Mouse (Mus musculus): Measurements from ENCODE around the gene Ap1g1. TPM values are rescaled to one million over a fixed set of nuclear protein-coding genes. Genes with fewer than 3 reads are reported as not detected.
A peak's percentile ranks its signal among the peaks of the same experiment; 100 is the strongest.
"Not testable (repeated sequence)": the region's sequence is repeated elsewhere in the genome, so short reads cannot be mapped to it uniquely, and the experiment has no call there.

Gene Ap1g1
- polyA plus RNA-seq, 1 experiment: 72.0 TPM

DNA sequence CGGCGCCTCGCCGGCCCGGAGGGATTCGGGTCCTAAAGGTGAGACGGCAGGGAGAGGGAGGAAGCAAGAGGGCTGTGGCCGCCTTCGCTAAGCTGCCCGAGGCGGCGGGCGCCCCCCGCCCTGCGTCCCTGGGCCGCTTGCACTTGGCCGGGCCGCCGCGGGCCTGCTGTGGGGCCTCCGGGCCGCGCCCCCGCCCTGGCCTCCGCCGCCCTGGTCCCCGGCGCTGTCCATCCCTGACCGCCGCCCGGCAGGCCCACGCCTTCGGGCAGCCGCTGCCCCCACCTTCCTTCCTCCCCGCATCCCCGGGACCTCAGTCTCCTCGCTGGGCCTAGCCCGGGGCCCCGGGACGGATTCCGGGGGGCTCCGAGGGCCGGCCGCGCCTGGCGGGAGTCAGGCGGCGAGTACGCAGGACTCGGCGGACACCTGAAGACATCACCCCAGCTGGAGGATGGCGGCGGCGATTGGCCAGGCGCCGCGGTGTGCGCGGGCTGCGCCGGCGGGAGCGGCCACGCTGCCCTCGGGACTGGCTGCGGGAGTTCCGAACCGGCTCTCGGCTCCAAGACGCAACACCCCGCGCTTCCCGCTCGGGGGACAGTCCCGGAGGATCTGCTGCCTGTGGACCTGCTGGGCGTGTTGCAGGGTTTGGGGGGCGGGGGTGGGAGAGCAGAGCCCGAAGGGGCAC is 90.5 kb downstream of the Ap1g1 start:
- no peak for TF ChIP-seq CTCF (conservative IDR thresholded peaks at IDR 0.05; ENCODE audit: insufficient read depth, insufficient read length, low read depth, low read length)
- TF ChIP-seq POLR2A (IDR thresholded peaks at IDR 0.05; ENCODE audit: low read depth, low read length): no peak
- Histone ChIP-seq H3K4me1 (ENCODE audit: control insufficient read depth, insufficient read depth, low read length) (peaks cover 5% of the 10 kb centered on the region; the same call in 1 of the 2 replicates), H3K27me3 (replicated peaks; ENCODE audit: control insufficient read depth, insufficient read depth, low read length) (no peaks in the 10 kb centered on the region), H3K4me3 (ENCODE audit: insufficient read depth, low read depth, low read length) (peak overlapping the region; percentile 71), H3K36me3 (ENCODE audit: control insufficient read depth, insufficient read depth, low read length) (no peaks in the 10 kb centered on the region), H3K27ac (ENCODE audit: insufficient read depth, low read depth, low read length) (0 out of 2 replicates have a peak overlapping the region, but pooled peaks have one; percentile 46)
- WGBS: under 1% methylated on average over 77 of the region's 78 CpGs
- peak; percentile 54 for DNase-seq

DNA sequence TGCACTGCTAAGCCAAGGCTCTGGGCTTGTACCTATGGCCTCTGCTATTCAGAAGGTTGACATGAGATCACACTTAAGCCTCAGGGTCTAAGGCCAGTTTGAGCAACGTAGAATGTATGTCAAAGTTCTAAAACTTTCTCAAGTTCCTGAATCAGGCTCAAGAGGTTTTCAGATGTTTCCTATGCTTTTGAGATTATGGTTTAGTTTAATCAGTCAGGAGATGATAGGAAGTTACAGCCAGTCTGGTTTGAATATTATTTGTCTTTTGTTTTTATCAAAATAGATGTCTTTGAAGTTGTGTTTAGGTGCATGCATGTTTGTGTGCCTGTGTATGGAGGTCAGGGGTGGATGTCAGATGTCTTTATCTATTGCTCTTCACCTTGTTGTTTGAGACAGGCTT is 92.7 kb downstream of the Ap1g1 start:
- no peak for DNase-seq
- Histone ChIP-seq H3K4me3 (ENCODE audit: insufficient read depth, low read depth, low read length) (no peak overlapping the region), H3K36me3 (ENCODE audit: control insufficient read depth, insufficient read depth, low read length) (no peaks in the 10 kb centered on the region), H3K27ac (ENCODE audit: insufficient read depth, low read depth, low read length) (no peak overlapping the region), H3K4me1 (ENCODE audit: control insufficient read depth, insufficient read depth, low read length) (no peaks in the 10 kb centered on the region; the same call in 1 of the 2 replicates), H3K27me3 (replicated peaks; ENCODE audit: control insufficient read depth, insufficient read depth, low read length) (no peaks in the 10 kb centered on the region)
- TF ChIP-seq CTCF (conservative IDR thresholded peaks at IDR 0.05; ENCODE audit: insufficient read depth, insufficient read length, low read depth, low read length) (no peak), POLR2A (IDR thresholded peaks at IDR 0.05; ENCODE audit: low read depth, low read length) (no peak)
- 72% methylated on average over 1 of the region's 1 CpGs for WGBS

DNA sequence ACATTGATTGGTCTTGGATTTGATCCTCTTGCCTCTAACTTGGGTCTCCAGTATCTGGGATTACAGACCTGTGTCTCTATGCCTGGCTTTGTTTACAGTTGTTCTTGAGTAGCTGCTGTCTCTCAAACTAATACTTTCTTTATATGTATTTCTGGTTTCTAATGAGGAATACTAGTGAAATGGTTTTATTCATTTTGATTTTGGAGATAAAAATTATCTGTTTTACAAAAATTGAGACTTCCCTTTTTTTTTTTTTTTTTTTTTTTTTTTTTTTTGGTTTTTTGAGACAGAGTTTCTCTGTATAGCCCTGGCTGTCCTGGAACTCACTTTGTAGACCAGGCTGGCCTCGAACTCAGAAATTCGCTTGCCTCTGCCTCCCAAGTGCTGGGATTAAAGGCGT is 95.4 kb downstream of the Ap1g1 start:
- WGBS: 95% methylated on average over 3 of the region's 3 CpGs
- not testable (repeated sequence) for H3K4me3 ChIP-seq (ENCODE audit: insufficient read depth, low read depth, low read length); H3K27ac ChIP-seq (ENCODE audit: insufficient read depth, low read depth, low read length); H3K27me3 ChIP-seq (replicated peaks; ENCODE audit: control insufficient read depth, insufficient read depth, low read length); H3K4me1 ChIP-seq (ENCODE audit: control insufficient read depth, insufficient read depth, low read length); H3K36me3 ChIP-seq (ENCODE audit: control insufficient read depth, insufficient read depth, low read length); DNase-seq

DNA sequence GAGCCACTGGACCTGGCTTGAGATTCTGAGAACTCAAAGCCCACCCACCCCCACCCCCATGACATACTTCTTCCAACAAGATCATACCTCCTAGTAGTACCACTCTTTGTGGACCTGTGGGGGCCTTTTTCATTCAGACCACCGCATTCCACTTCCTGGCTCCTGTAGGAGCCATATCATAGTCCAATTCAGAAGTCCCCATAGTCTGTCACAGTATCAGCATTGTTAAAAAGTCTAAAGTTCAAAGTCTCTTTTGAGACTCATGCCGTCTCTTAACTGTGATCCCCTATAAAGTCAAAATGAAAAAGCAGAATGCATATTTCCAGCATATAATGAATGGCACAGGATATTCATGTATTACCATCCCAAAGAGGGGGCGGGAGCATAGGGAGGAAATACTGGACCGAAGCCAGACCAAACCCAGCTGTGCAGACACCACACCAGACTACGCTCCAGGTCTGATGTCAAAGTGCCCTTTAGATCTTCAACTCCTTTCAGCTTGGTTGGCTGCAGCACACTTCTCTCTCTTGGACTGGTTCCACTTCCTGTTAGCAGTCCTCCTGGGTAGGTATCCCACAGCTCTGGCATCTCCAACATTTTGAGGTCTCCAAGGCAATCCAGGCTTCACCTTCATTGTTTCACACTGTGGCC is 101.8 kb downstream of the Ap1g1 start:
- no peak overlapping the region for H3K27ac ChIP-seq (ENCODE audit: insufficient read depth, low read depth, low read length)
- WGBS: 56% methylated on average over 5 of the region's 5 CpGs
- no peaks in the 10 kb centered on the region for H3K27me3 ChIP-seq (replicated peaks; ENCODE audit: control insufficient read depth, insufficient read depth, low read length)
- DNase-seq: peak; percentile 41
- no peak overlapping the region for H3K4me3 ChIP-seq (ENCODE audit: insufficient read depth, low read depth, low read length)
- H3K4me1 ChIP-seq (ENCODE audit: control insufficient read depth, insufficient read depth, low read length): no peaks in the 10 kb centered on the region
- peaks cover 2% of the 10 kb centered on the region; the same call in 1 of the 2 replicates for H3K36me3 ChIP-seq (ENCODE audit: control insufficient read depth, insufficient read depth, low read length)
- TF ChIP-seq CTCF (conservative IDR thresholded peaks at IDR 0.05; ENCODE audit: insufficient read depth, insufficient read length, low read depth, low read length): no peak
- no peak for TF ChIP-seq POLR2A (IDR thresholded peaks at IDR 0.05; ENCODE audit: low read depth, low read length)

DNA sequence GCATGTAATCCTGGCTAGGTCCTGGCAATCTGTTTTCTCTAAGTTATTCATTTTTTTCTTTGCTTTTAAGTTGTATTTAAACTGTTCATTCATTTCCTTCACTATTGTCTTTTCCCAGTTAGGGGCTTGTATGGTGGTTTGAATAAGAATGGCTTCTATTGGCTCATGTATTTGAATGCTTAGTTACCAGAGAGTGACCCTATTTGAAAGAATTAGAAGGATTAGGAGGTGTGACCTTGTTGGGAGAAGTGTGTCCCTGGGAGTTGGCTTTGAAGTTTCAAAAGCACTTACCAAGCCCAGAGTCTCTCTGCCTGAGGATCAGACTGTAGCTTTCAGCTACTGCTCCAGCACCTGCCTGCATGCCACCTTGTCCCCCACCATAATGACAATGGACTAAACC is 106.9 kb downstream of the Ap1g1 start:
- TF ChIP-seq CTCF (conservative IDR thresholded peaks at IDR 0.05; ENCODE audit: insufficient read depth, insufficient read length, low read depth, low read length) (no peak), POLR2A (IDR thresholded peaks at IDR 0.05; ENCODE audit: low read depth, low read length) (no peak)
- Histone ChIP-seq H3K4me3 (ENCODE audit: insufficient read depth, low read depth, low read length) (no peak overlapping the region), H3K27me3 (replicated peaks; ENCODE audit: control insufficient read depth, insufficient read depth, low read length) (no peaks in the 10 kb centered on the region), H3K27ac (ENCODE audit: insufficient read depth, low read depth, low read length) (no peak overlapping the region), H3K36me3 (ENCODE audit: control insufficient read depth, insufficient read depth, low read length) (no peaks in the 10 kb centered on the region), H3K4me1 (ENCODE audit: control insufficient read depth, insufficient read depth, low read length) (no peaks in the 10 kb centered on the region)
- DNase-seq: no peak

DNA sequence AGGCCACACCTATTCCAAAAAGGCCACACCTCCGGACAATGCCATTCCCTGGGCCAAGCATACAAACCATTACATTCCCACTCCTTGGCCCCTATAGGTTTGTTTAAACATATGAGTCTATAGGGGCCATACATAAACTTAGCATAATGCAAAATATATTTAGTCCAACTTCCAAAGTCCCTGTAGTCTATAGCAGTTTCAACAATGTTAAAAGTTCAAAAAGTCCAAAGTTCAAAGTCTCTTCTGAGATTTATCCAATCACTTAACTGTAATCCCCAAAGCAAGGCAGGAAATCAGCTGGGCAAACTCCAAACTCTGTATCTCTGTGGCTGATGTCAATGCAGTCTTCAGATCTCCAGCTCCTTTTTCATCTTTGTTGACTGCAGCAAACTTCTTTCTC is 110.9 kb downstream of the Ap1g1 start:
- Histone ChIP-seq H3K4me1 (ENCODE audit: control insufficient read depth, insufficient read depth, low read length) (no peaks in the 10 kb centered on the region), H3K27me3 (replicated peaks; ENCODE audit: control insufficient read depth, insufficient read depth, low read length) (no peaks in the 10 kb centered on the region), H3K36me3 (ENCODE audit: control insufficient read depth, insufficient read depth, low read length) (no peaks in the 10 kb centered on the region), H3K4me3 (ENCODE audit: insufficient read depth, low read depth, low read length) (no peak overlapping the region), H3K27ac (ENCODE audit: insufficient read depth, low read depth, low read length) (no peak overlapping the region)
- TF ChIP-seq POLR2A (IDR thresholded peaks at IDR 0.05; ENCODE audit: low read depth, low read length) (no peak), CTCF (conservative IDR thresholded peaks at IDR 0.05; ENCODE audit: insufficient read depth, insufficient read length, low read depth, low read length) (no peak)
- 89% methylated on average over 1 of the region's 1 CpGs for whole genome bisulfite sequencing
- DNase-seq: peak; percentile 8

DNA sequence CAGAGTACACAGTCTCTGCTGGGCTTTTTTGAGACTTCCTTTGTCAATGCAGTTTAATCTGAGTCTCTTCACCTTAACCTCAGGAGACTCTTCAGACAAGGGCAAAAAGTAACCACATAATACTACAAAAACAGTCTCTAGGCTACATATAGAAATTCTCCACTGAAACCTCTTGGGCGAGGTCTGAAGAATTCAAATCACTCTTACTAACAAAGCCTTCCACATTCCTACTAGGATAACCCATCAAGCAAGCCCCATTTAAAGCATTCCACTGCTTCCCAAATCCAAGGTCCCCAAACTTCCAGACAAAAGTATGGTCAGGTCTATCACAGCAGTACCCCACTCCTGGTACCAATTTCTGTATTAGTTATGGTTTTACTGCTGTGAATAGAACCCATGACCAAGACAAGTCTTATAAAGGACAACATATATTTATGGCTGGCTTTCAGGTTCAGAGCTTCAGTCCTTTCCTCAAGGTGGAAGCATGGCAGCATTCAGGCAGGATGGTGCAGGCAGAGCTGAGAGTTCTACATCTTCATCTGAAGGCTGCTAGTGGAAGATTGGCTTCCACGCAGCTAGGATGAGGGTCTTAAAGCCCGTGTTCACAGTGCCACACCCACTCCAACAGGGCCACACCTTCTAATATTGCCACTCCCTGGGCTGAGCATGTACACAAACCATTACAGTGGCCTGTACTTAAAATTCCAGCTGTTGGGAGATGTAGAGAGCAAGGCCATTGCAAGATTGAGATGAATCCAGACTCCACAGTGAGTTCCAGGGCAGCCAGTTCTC is 112.6 kb downstream of the Ap1g1 start:
- DNase-seq: no peak
- Histone ChIP-seq H3K4me3 (ENCODE audit: insufficient read depth, low read depth, low read length) (no peak overlapping the region), H3K4me1 (ENCODE audit: control insufficient read depth, insufficient read depth, low read length) (no peaks in the 10 kb centered on the region), H3K36me3 (ENCODE audit: control insufficient read depth, insufficient read depth, low read length) (no peaks in the 10 kb centered on the region), H3K27me3 (replicated peaks; ENCODE audit: control insufficient read depth, insufficient read depth, low read length) (no peaks in the 10 kb centered on the region), H3K27ac (ENCODE audit: insufficient read depth, low read depth, low read length) (no peak overlapping the region)
- TF ChIP-seq CTCF (conservative IDR thresholded peaks at IDR 0.05; ENCODE audit: insufficient read depth, insufficient read length, low read depth, low read length): no peak
- no peak for TF ChIP-seq POLR2A (IDR thresholded peaks at IDR 0.05; ENCODE audit: low read depth, low read length)
- 94% methylated on average over 3 of the region's 3 CpGs for WGBS

Data from kidney, adult 2 months (tissue).